Mouse (Mus musculus) embryonic fibroblast, embryonic 13.5 days (primary cell): ENCODE measurements around the gene Ccdc189. TPM values are rescaled to one million over a fixed set of nuclear protein-coding genes. Genes with fewer than 3 reads are reported as not detected.

Source experiments
- H3K27ac ChIP-seq: 2 replicates; pipeline ENCODE4 v1.5.1; 2012; ENCODE audit warnings: low read length, control low read depth, inconsistent platforms; ENCODE audit not compliant: insufficient read depth
- H3K4me1 ChIP-seq: 2 replicates; pipeline ENCODE4 v1.6.1; 2011; ENCODE audit warnings: low read length; ENCODE audit not compliant: control insufficient read depth, insufficient read depth
- H3K4me3 ChIP-seq: 2 replicates; pipeline ENCODE4 v1.5.1; 2011; ENCODE audit warnings: mild to moderate bottlenecking, control low read depth, low read length; ENCODE audit not compliant: insufficient read depth
- CTCF ChIP-seq: IDR thresholded peaks from 2 replicates; pipeline ENCODE4 v1.5.1; 2011; ENCODE audit warnings: mild to moderate bottlenecking, control low read depth, low read length, moderate library complexity, borderline replicate concordance; ENCODE audit not compliant: insufficient read depth
- POLR2A ChIP-seq: IDR thresholded peaks from 2 replicates; pipeline ENCODE4 v1.6.1; 2011; ENCODE audit warnings: low read depth, mild to moderate bottlenecking, control low read depth, low read length, moderate library complexity
- polyA plus RNA-seq: library from polyadenylated mRNA; stranded (reverse); fragments of >200 nt; gene quantifications from 2 replicates; pipeline ENCODE4 v1.2.4, GENCODE M21; 2011; ENCODE audit warnings: low read depth; ENCODE audit not compliant: missing spikeins, insufficient read length

Ccdc189 gene
- polyA plus RNA-seq, 1 experiment: 1.5 TPM

- Histone ChIP-seq H3K4me3 (peak overlapping the region; percentile 84), H3K4me1 (no peaks in the 10 kb centered on the region), H3K27ac (no peak overlapping the region)
- TF ChIP-seq CTCF (no peak), POLR2A (no peak)
Observed at GRCm38 (mm10) chr7:127573503-127574008, 14.8 kb downstream of the Ccdc189 start.

GRCm38 (mm10) chr7:127572895-127573471, 15.4 kb downstream of the Ccdc189 start, which contains the start of gene Phkg2:
Phkg2 (plus strand) TSS chr7:127573340.
- H3K4me3 ChIP-seq: peak within 1 kb of the TSS; percentile 84
- no peaks in the 10 kb centered on the region for H3K4me1 ChIP-seq
- TF ChIP-seq POLR2A (peak; percentile 84), CTCF (no peak)
- peak within 1 kb of the TSS; percentile 45 for H3K27ac ChIP-seq

- H3K27ac ChIP-seq: peak overlapping the region; percentile 75
- no peak for TF ChIP-seq CTCF
- TF ChIP-seq POLR2A: no peak
- H3K4me1 ChIP-seq: peaks cover 4% of the 10 kb centered on the region; the same call in 1 of the 2 replicates
- no peak overlapping the region for H3K4me3 ChIP-seq
Observed at GRCm38 (mm10) chr7:127564381-127565150, 23.8 kb downstream of the Ccdc189 start.

GRCm38 (mm10) chr7:127561340-127561858, 27.0 kb downstream of the Ccdc189 start, which contains the start of gene Tmem265:
Tmem265 (plus strand) TSS chr7:127561390.
- TF ChIP-seq POLR2A: no peak
- no peak for TF ChIP-seq CTCF
- Histone ChIP-seq H3K4me1 (peaks cover 4% of the 10 kb centered on the region; the same call in 1 of the 2 replicates), H3K4me3 (no peak within 1 kb of the TSS), H3K27ac (no peak within 1 kb of the TSS)

- Histone ChIP-seq H3K4me3 (no peak overlapping the region), H3K4me1 (peaks cover 4% of the 10 kb centered on the region; the same call in 1 of the 2 replicates), H3K27ac (no peak overlapping the region)
- TF ChIP-seq POLR2A: no peak
- TF ChIP-seq CTCF: no peak
Observed at GRCm38 (mm10) chr7:127560580-127560979, 27.8 kb downstream of the Ccdc189 start.

GRCm38 (mm10) chr7:127551558-127551957, 36.8 kb downstream of the Ccdc189 start:
- H3K27ac ChIP-seq: no peak overlapping the region
- H3K4me3 ChIP-seq: no peak overlapping the region
- H3K4me1 ChIP-seq: no peaks in the 10 kb centered on the region; the same call in 1 of the 2 replicates
- TF ChIP-seq POLR2A: no peak
- TF ChIP-seq CTCF: no peak

- no peak for TF ChIP-seq CTCF
- TF ChIP-seq POLR2A: no peak
- no peak overlapping the region for H3K27ac ChIP-seq
- H3K4me1 ChIP-seq: peaks cover 4% of the 10 kb centered on the region
- H3K4me3 ChIP-seq: no peak overlapping the region
Observed at GRCm38 (mm10) chr7:127549116-127549835, 39.1 kb downstream of the Ccdc189 start.

- Histone ChIP-seq H3K4me1 (peaks cover 4% of the 10 kb centered on the region), H3K27ac (no peak overlapping the region), H3K4me3 (no peak overlapping the region)
- TF ChIP-seq POLR2A: no peak
- TF ChIP-seq CTCF: no peak
Observed at GRCm38 (mm10) chr7:127541671-127542070, 46.7 kb downstream of the Ccdc189 start.

Other genes with a start within 250 kb of the Ccdc189 start
- gene Zfp768, start 243.0 kb downstream of the Ccdc189 start, polyA plus RNA-seq: 18.4 and 20.7 TPM in 2 replicates
- gene Zfp747, start 212.5 kb downstream of the Ccdc189 start, polyA plus RNA-seq: 4.5 and 7.0 TPM in 2 replicates
- 1.6 and 2.1 TPM in 2 replicates for gene 9130019O22Rik, start 201.4 kb downstream of the Ccdc189 start, polyA plus RNA-seq
- 5.3 and 7.1 TPM in 2 replicates for gene E430018J23Rik, start 195.0 kb downstream of the Ccdc189 start, polyA plus RNA-seq
- 3.3 and 5.0 TPM in 2 replicates for gene Zfp764, start 181.8 kb downstream of the Ccdc189 start, polyA plus RNA-seq
- gene Zfp688, start 166.5 kb downstream of the Ccdc189 start, polyA plus RNA-seq: 9.6 and 11.0 TPM in 2 replicates
- 1.8 and 3.2 TPM in 2 replicates for gene Zfp689, start 139.4 kb downstream of the Ccdc189 start, polyA plus RNA-seq
- 73.6 and 83.0 TPM in 2 replicates for gene Prr14, start 129.0 kb downstream of the Ccdc189 start, polyA plus RNA-seq
- gene Fbrs, start 109.4 kb downstream of the Ccdc189 start, polyA plus RNA-seq: 54.2 and 58.1 TPM in 2 replicates
- 63.8 and 64.6 TPM in 2 replicates for gene Srcap, start 76.6 kb downstream of the Ccdc189 start, polyA plus RNA-seq
- 10.3 and 12.0 TPM in 2 replicates for gene Gm42715, start 69.0 kb downstream of the Ccdc189 start, polyA plus RNA-seq
- not detected in 2 replicates for gene Tmem265, start 27.2 kb downstream of the Ccdc189 start, polyA plus RNA-seq
- gene Phkg2, start 15.3 kb downstream of the Ccdc189 start, polyA plus RNA-seq: 29.6 and 31.2 TPM in 2 replicates
- 34.2 and 34.6 TPM in 2 replicates for gene Rnf40, start 172 bp upstream of the Ccdc189 start, polyA plus RNA-seq
- 9.3 and 14.9 TPM in 2 replicates for gene Zfp629, start 27.2 kb upstream of the Ccdc189 start, polyA plus RNA-seq
- gene Bcl7c, start 120.3 kb upstream of the Ccdc189 start, polyA plus RNA-seq: 53.2 and 57.0 TPM in 2 replicates
- 14.9 and 27.8 TPM in 2 replicates for gene Ctf1, start 124.1 kb upstream of the Ccdc189 start, polyA plus RNA-seq
- not detected in 2 replicates for gene Ctf2, start 143.6 kb upstream of the Ccdc189 start, polyA plus RNA-seq
- 16.0 and 17.8 TPM in 2 replicates for gene Fbxl19, start 155.9 kb upstream of the Ccdc189 start, polyA plus RNA-seq
- 19.8 and 23.3 TPM in 2 replicates for gene Orai3, start 181.2 kb upstream of the Ccdc189 start, polyA plus RNA-seq
- gene Setd1a, start 188.1 kb upstream of the Ccdc189 start, polyA plus RNA-seq: 29.3 and 33.8 TPM in 2 replicates
- gene Gm49388, start 197.0 kb upstream of the Ccdc189 start, polyA plus RNA-seq: not detected in 2 replicates
- gene Hsd3b7, start 212.0 kb upstream of the Ccdc189 start, polyA plus RNA-seq: 8.0 and 9.4 TPM in 2 replicates
- gene Stx4a, start 235.7 kb upstream of the Ccdc189 start, polyA plus RNA-seq: 70.3 and 90.0 TPM in 2 replicates
- gene Stx1b, start 236.0 kb upstream of the Ccdc189 start, polyA plus RNA-seq: 1.8 and 4.4 TPM in 2 replicates